Mouse (Mus musculus): ENCODE measurements at regions not wholly inside any gene's neighbourhood (a gene's known extent, or its start where the extent isn't known, plus 50 kb on each side); places are given as distances from the start of the nearest gene placed in this dataset.

DNA sequence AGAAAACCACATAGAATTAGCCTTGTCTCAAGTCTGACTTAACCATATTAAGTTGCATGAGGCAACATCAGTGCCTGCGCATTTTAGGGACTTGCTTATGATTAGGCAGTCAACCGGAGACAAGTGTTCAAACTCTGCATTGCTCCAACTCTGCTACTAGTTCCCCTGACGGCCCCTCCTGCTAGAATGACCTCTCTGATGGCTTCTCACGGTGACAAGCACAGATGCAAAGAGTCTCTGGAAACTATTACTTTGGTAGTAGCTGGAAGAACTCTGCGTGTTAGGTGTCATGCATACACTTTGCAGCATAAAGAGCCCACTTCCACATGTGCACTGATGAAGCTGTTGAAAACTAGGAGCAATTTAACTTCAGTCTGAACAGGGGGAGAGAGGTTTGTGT is 927.8 kb upstream of the Adgrl2 start:
- Histone ChIP-seq H3K27ac (ENCODE audit: insufficient read depth, low read depth, low read length) (no peak overlapping the region), H3K27me3 (ENCODE audit: control insufficient read depth, insufficient read depth, low read length) (no peaks in the 10 kb centered on the region), H3K4me3 (ENCODE audit: low read depth, low read length) (no peak overlapping the region), H3K4me1 (ENCODE audit: control insufficient read depth, insufficient read depth, insufficient read length, low read length) (no peaks in the 10 kb centered on the region), H3K36me3 (ENCODE audit: control insufficient read depth, insufficient read depth, low read length) (no peaks in the 10 kb centered on the region)
- TF ChIP-seq CTCF (IDR thresholded peaks at IDR 0.05; ENCODE audit: extremely low read depth, insufficient read length, insufficient replicate concordance, low read depth, low read length) (no peak), POLR2A (IDR thresholded peaks at IDR 0.05; ENCODE audit: low read depth, low read length) (no peak)
- 70% methylated on average over 5 of the region's 5 CpGs for WGBS

- 88% methylated on average over 8 of the region's 8 CpGs for WGBS
- Histone ChIP-seq H3K4me1 (ENCODE audit: control insufficient read depth, insufficient read depth, insufficient read length, low read length) (no peaks in the 10 kb centered on the region), H3K27me3 (ENCODE audit: control insufficient read depth, insufficient read depth, low read length) (no peaks in the 10 kb centered on the region), H3K4me3 (ENCODE audit: low read depth, low read length) (no peak overlapping the region), H3K36me3 (ENCODE audit: control insufficient read depth, insufficient read depth, low read length) (no peaks in the 10 kb centered on the region), H3K27ac (ENCODE audit: insufficient read depth, low read depth, low read length) (no peak overlapping the region)
- TF ChIP-seq POLR2A (IDR thresholded peaks at IDR 0.05; ENCODE audit: low read depth, low read length) (no peak), CTCF (IDR thresholded peaks at IDR 0.05; ENCODE audit: extremely low read depth, insufficient read length, insufficient replicate concordance, low read depth, low read length) (no peak)
Observed at GRCm38 (mm10) chr3:149910721-149911120, 920.4 kb upstream of the Adgrl2 start.

- Histone ChIP-seq H3K4me3 (ENCODE audit: low read depth, low read length) (no peak overlapping the region), H3K27me3 (ENCODE audit: control insufficient read depth, insufficient read depth, low read length) (no peaks in the 10 kb centered on the region), H3K36me3 (ENCODE audit: control insufficient read depth, insufficient read depth, low read length) (no peaks in the 10 kb centered on the region), H3K4me1 (ENCODE audit: control insufficient read depth, insufficient read depth, insufficient read length, low read length) (no peaks in the 10 kb centered on the region), H3K27ac (ENCODE audit: insufficient read depth, low read depth, low read length) (no peak overlapping the region)
- TF ChIP-seq POLR2A (IDR thresholded peaks at IDR 0.05; ENCODE audit: low read depth, low read length), result no peak
- no peak for TF ChIP-seq CTCF (IDR thresholded peaks at IDR 0.05; ENCODE audit: extremely low read depth, insufficient read length, insufficient replicate concordance, low read depth, low read length)
- 77% methylated on average over 5 of the region's 5 CpGs for WGBS
Observed at GRCm38 (mm10) chr3:149901783-149902182, 911.4 kb upstream of the Adgrl2 start.

DNA sequence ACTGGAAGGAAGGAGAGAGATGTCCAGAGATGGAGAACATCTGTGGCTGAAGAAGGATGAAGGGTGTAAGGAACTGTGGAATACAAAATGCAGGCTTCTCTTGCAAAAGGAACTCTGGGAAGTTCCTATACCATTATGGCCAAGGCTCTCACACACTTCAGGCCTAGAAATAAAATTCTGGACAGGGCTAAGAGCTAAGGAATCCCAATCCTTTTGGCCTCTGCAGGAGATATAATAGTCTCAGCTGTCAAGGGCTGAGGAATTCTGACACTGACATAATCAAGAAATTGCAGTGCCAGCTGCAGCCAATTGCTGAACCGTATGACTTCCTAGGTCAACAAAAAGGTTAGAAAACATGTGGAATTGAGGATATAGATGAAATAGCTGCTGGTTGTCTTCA is 886.2 kb upstream of the Adgrl2 start:
- WGBS, result 63% methylated on average over 1 of the region's 1 CpGs
- TF ChIP-seq POLR2A (IDR thresholded peaks at IDR 0.05; ENCODE audit: low read depth, low read length) (no peak), CTCF (IDR thresholded peaks at IDR 0.05; ENCODE audit: extremely low read depth, insufficient read length, insufficient replicate concordance, low read depth, low read length) (no peak)
- H3K36me3 ChIP-seq (ENCODE audit: control insufficient read depth, insufficient read depth, low read length), result no peaks in the 10 kb centered on the region

GRCm38 (mm10) chr3:149865945-149866344 is 875.6 kb upstream of the Adgrl2 start:
- Histone ChIP-seq H3K4me3 (ENCODE audit: low read depth, low read length) (no peak overlapping the region), H3K4me1 (ENCODE audit: control insufficient read depth, insufficient read depth, insufficient read length, low read length) (no peaks in the 10 kb centered on the region), H3K36me3 (ENCODE audit: control insufficient read depth, insufficient read depth, low read length) (no peaks in the 10 kb centered on the region), H3K27me3 (ENCODE audit: control insufficient read depth, insufficient read depth, low read length) (no peaks in the 10 kb centered on the region), H3K27ac (ENCODE audit: insufficient read depth, low read depth, low read length) (no peak overlapping the region)
- TF ChIP-seq POLR2A (IDR thresholded peaks at IDR 0.05; ENCODE audit: low read depth, low read length), result no peak
- no peak for TF ChIP-seq CTCF (IDR thresholded peaks at IDR 0.05; ENCODE audit: extremely low read depth, insufficient read length, insufficient replicate concordance, low read depth, low read length)
- WGBS, result 39% methylated on average over 2 of the region's 2 CpGs

More for the DNA sequence above, 886.2 kb upstream of the Adgrl2 start:
- no peak overlapping the region for H3K4me3 ChIP-seq (ENCODE audit: low read depth, low read length)
- no peak overlapping the region for H3K27ac ChIP-seq (ENCODE audit: insufficient read depth, low read depth, low read length)
- H3K27me3 ChIP-seq (ENCODE audit: control insufficient read depth, insufficient read depth, low read length), result no peaks in the 10 kb centered on the region
- H3K4me1 ChIP-seq (ENCODE audit: control insufficient read depth, insufficient read depth, insufficient read length, low read length), result no peaks in the 10 kb centered on the region

DNA sequence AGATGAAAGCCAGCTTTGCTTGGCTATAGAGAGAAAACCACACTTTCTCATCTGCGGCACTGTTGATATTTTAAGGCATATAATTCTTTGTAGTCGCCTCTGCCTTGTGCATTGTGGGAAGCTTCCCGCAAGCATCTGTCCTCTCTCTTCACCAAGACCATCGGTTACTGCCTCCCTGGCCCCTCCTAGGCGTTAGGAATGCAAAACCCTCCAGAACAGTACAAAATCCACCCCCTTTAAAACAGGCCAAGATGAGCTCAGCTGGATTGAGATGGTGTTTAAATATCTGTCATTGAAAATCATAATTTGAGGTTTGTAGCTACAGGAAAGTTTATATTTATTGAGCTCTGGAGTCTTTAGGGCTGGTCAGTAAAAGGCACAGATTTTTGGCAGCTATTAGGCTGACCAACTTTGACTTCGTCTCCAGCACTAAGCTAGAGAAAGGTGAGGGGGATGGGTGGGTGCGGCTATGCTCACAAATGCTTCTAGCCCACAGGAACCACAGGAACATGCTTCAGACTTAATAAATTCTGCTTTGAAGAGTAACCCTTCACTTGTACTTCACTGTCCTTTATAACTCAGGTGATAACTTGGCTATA is 856.7 kb upstream of the Adgrl2 start:
- H3K4me1 ChIP-seq (ENCODE audit: control insufficient read depth, insufficient read depth, insufficient read length, low read length), result no peaks in the 10 kb centered on the region
- H3K27ac ChIP-seq (ENCODE audit: insufficient read depth, low read depth, low read length), result no peak overlapping the region
- H3K36me3 ChIP-seq (ENCODE audit: control insufficient read depth, insufficient read depth, low read length), result no peaks in the 10 kb centered on the region
- H3K4me3 ChIP-seq (ENCODE audit: low read depth, low read length), result no peak overlapping the region
- TF ChIP-seq POLR2A (IDR thresholded peaks at IDR 0.05; ENCODE audit: low read depth, low read length) (no peak), CTCF (IDR thresholded peaks at IDR 0.05; ENCODE audit: extremely low read depth, insufficient read length, insufficient replicate concordance, low read depth, low read length) (no peak)
- 62% methylated on average over 7 of the region's 7 CpGs for WGBS
- H3K27me3 ChIP-seq (ENCODE audit: control insufficient read depth, insufficient read depth, low read length), result no peaks in the 10 kb centered on the region

DNA sequence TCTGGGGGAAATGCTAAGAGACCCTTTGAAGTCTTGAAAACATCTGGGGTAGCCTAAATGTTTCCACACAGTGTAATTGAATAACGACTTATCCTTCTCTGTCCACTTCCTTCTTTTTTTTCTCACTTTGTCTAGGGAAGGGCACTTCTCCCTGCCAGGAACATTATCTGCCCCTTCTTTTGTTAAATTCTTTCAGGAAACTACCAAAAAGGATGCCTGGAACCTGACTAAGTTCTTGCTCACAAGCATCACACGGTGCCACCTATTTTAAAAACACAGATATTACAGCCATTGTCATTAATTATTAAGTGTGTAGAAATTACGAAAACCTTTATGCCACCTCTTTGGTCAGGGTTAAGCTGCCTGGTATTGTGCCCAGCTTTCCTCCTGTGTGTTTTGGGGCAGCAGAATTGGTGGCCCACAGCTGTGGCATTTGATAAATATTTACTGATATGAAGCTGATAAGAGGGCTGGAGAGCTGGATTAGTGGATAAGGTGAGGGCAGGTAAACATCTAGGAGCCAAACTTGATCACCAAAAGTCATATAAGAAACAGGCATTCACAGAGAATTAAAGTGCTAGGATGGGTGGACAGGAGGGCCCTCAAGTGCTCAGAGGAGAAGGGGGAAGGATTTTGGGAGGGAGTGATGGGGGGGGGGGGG is 855.6 kb upstream of the Adgrl2 start:
- H3K27me3 ChIP-seq (ENCODE audit: control insufficient read depth, insufficient read depth, low read length), result no peaks in the 10 kb centered on the region
- H3K36me3 ChIP-seq (ENCODE audit: control insufficient read depth, insufficient read depth, low read length), result no peaks in the 10 kb centered on the region
- no peak overlapping the region for H3K27ac ChIP-seq (ENCODE audit: insufficient read depth, low read depth, low read length)
- no peak overlapping the region for H3K4me3 ChIP-seq (ENCODE audit: low read depth, low read length)
- 34% methylated on average over 3 of the region's 3 CpGs for WGBS
- TF ChIP-seq CTCF (IDR thresholded peaks at IDR 0.05; ENCODE audit: extremely low read depth, insufficient read length, insufficient replicate concordance, low read depth, low read length) (no peak), POLR2A (IDR thresholded peaks at IDR 0.05; ENCODE audit: low read depth, low read length) (no peak)
- no peaks in the 10 kb centered on the region for H3K4me1 ChIP-seq (ENCODE audit: control insufficient read depth, insufficient read depth, insufficient read length, low read length)
